Mouse (Mus musculus): ENCODE measurements around the gene B3gat3.
"Not testable (repeated sequence)": the region's sequence is repeated elsewhere in the genome, so short reads cannot be mapped to it uniquely, and the experiment has no call there.

B3gat3 gene

DNA sequence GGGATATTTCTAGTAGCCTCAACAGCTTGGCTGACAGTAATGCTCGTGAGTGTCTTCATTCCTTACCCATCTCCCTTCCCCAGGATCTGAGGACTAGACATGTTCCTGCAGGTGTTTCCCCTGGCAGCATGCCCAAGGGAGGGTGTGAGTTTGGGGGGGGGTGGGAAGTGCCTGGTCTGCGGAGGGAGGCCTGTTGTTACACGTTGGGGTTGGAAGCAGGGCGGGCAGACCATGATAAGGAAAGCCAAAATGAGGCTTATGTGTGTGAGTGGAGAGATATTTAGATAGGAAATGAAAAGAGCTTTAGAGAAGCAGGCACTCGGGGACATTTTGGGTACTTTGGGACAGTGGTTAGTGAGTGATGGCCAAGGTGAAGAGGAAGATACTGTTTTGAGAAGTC, 23.9 kb downstream of the B3gat3 start:
- DNase-seq: no peak

GRCm38 (mm10) chr19:8944750-8945149, 24.6 kb downstream of the B3gat3 start:
- no peak for DNase-seq

DNA sequence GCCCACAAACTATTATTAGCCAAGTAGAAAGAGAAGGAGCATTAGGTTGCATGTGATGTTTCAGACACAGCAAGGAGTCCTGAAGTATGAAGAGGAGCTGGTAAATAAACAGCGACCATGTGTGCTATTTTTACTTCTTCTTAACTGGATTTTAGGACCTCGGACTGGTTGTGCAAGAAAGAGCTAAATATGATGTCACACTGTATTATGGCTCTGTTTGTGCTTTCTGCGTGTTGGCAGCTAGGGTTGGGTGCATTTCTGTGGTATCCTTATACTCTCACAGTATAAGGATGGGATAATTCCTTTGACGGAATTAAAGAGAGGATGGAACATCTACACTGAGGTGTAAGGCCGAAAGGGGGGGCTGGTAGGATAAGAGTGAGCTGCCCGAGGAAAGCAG, 25.1 kb downstream of the B3gat3 start:
- no peak for DNase-seq

GRCm38 (mm10) chr19:8946929-8947328, 26.8 kb downstream of the B3gat3 start:
- DNase-seq: no peak

GRCm38 (mm10) chr19:8950190-8950589, 30.0 kb downstream of the B3gat3 start:
- DNase-seq: no peak

GRCm38 (mm10) chr19:8952241-8952640, 32.1 kb downstream of the B3gat3 start:
- DNase-seq: no peak

DNA sequence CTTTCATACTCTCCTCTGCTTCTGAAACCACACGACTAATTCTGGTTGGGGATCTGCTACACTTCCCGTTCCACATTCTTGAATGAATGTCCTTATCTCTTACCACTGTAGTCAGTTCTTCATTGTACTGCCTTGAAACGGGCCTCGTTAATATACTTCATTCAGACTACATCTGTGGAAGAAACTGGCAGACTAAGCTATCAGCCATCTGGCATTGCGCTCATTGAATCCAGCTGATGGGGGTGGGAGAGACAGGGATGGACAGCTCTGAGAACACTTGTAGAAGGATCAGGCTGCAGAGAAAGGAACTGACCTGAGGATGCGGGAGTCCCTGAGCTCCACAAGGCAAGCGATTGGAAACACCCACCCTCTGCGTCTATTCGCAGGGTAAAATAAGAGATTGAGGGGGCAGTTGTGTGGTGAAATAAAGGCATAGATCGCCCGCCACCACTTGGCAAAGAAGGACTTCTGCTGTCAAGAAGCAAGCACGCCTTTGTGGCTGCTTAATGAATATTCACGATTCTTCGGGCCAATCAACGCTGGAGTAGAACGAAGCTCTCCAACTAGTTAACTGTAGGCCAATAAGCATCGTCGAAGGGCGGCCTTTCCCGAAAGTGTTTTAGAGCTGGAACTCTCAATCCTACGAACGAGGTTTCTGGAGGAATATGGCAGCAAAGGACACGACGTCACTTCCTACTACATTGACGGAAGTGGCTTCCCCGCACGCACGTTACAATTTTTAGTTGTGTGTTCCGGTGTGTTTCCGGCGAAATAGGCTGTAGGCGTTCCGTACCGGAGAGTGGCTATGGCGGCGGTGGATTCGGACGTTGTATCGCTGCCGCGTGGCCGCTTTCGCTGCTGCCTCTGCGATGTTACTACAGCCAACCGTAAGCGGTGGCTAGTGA, 33.2 kb downstream of the B3gat3 start, which contains the start of gene Tut1:
Gene Tut1, plus strand, starts transcription at position 713 of the 905 bp plus-strand sequence.
- peak; percentile 95 for DNase-seq

GRCm38 (mm10) chr19:8954171-8954570, 34.0 kb downstream of the B3gat3 start:
- no peak for DNase-seq

DNA sequence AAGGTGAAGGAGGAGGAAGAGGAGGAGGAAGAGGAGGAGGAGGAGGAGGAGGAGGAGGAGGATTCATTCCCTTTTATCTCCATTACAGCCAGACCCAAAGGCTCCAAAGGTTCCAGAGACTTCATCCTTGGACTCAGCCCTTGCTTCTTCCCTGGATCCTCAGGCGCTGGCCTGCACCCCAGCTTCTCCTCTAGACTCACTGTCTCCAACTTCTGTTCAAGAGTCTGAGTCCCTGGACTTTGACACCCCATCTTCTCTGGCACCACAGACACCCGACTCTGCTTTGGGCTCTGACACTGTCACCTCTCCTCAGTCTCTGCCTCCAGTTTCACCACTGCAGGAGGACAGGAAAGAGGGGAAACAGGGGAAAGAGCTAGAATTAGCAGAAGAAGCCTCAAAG, 42.1 kb downstream of the B3gat3 start:
- DNase-seq: no peak

- no peak for DNase-seq
Measured at GRCm38 (mm10) chr19:8965075-8965474, 44.9 kb downstream of the B3gat3 start.

DNA sequence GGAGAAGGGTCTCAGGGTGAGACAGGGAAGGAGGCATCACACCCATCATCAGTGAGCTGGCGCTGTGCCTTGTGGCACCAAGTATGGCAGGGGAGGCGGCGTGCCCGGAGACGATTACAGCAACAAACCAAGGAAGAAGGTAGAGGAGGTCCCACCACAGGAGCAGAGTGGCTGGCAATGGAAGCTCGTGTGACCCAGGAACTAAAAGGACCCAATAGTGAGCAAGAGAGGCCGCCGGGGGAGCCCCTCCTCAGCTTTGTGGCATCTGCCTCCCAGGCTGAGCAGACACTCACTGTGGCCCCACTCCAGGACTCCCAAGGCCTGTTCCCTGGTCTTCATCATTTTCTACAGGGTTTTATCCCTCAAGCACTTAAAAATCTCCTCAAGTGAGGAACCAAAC, 45.6 kb downstream of the B3gat3 start:
- peak; percentile 36 for DNase-seq

DNA sequence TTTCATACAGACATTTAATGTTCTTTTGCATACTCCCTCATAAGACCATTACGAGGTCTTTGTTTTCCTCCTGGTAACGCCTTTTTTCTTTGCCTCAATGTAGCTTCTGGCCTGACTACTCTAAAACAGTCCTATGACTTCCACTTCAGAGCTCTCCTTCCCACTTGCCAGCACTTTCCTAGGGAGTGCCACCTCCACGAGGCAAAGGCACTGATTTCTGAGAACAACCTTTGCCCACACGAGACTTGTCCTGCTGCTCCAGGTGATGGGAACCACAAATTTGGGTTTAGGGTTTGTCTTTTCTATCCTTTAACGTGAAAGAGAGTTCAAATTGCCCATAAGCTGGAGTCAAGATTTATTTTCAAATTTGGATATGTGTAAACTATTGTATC, 46.0 kb downstream of the B3gat3 start:
- no peak for DNase-seq

DNA sequence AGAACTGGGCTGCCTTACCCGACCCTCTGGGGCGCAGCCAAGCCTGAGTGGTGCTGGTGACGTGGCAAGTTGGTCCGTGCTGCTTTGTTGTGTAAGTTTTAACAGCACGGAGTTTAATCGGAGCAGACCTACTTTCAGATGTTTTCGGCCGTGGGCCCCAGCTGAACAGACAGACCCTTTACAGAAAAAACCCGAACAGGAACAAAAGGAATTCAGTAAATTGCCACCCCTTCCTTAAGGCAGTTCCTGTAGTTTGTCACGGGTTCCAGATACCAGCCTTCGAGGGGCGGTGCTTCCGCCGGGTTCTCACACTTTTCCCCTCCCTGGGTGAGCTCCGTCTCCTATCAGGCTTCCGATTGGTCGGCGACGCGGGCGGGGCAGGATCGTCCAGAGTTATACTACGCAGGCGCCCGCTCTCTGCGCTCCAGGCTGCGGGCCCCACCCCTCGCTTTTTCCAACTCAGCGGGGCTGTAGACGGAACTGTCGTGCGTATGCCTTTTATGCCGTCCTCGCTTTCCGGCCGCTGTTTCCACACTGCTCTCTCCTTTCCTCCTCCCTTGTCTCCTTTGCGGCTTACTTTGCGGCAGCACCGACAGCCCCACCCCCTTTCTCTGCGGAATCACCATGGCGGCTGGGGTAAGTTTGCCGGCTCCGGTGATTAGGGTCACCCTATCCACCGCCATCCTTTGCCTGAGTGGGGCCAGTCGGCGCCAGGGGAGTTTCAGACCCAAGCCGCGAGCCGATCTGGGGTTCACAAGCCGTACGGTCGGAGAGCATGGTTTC, 46.6 kb downstream of the B3gat3 start, which contains the start of gene Eef1g:
Gene Eef1g, plus strand, starts transcription at position 452 of the 783 bp plus-strand sequence.
- DNase-seq: peak; percentile 100

DNA sequence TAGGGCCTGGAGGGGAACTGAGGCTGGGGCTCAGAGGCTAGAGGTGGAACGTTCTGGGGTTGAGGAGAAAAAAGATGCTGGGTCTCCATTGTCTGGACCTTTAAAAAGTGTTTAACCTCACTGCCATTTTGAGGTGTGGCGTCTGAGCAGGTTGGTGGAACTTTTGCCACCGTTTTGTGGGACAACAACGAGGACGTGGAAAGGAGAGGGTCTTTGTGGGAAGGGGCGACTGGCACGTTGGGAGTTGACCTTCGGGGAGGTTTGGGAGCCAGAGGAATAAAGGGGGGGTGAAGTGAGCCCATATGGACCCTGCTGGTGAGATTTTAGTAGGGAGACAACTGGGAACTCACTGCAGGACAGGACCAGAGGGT, 47.2 kb downstream of the B3gat3 start:
- no peak for DNase-seq

GRCm38 (mm10) chr19:8967893-8968292, 47.7 kb downstream of the B3gat3 start:
- DNase-seq: no peak

DNA sequence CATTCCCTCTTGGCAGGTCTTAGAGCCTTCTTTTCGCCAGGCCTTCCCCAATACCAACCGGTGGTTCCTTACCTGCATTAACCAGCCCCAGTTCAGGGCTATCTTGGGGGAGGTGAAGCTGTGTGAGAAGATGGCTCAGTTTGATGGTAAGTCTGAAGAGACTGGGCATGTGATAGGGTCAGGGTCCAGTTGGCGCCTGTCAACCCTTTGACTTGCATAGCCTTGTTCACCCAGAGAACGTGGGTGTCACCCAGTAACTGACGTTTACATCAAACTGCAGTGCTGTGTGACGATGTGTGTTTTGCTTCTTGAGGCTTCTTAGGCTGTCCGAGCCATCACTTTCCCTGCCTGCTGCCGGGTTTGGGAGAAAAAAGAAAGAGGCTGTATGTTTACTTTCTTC, 52.3 kb downstream of the B3gat3 start:
- DNase-seq: not testable (repeated sequence)

GRCm38 (mm10) chr19:8974638-8975037, 54.5 kb downstream of the B3gat3 start:
- no peak for DNase-seq

GRCm38 (mm10) chr19:8975491-8975890, 55.3 kb downstream of the B3gat3 start:
- no peak for DNase-seq

- DNase-seq: no peak
Measured at GRCm38 (mm10) chr19:8976535-8976934, 56.4 kb downstream of the B3gat3 start.

Measured in layer of hippocampus, adult 9-11 months (tissue).